Mouse (Mus musculus): ENCODE measurements around the gene Ftl1.

Ftl1 gene

GRCm38 (mm10) chr7:45451344-45451982 is 8.2 kb downstream of the Ftl1 start:
- DNase-seq (ENCODE audit: low spot score in 2 of 2): peak; percentile 80 to 85

- DNase-seq (ENCODE audit: low spot score in 2 of 2): no peak
These were observed 9.7 kb downstream of the Ftl1 start for GRCm38 (mm10) chr7:45449974-45450373.

DNA sequence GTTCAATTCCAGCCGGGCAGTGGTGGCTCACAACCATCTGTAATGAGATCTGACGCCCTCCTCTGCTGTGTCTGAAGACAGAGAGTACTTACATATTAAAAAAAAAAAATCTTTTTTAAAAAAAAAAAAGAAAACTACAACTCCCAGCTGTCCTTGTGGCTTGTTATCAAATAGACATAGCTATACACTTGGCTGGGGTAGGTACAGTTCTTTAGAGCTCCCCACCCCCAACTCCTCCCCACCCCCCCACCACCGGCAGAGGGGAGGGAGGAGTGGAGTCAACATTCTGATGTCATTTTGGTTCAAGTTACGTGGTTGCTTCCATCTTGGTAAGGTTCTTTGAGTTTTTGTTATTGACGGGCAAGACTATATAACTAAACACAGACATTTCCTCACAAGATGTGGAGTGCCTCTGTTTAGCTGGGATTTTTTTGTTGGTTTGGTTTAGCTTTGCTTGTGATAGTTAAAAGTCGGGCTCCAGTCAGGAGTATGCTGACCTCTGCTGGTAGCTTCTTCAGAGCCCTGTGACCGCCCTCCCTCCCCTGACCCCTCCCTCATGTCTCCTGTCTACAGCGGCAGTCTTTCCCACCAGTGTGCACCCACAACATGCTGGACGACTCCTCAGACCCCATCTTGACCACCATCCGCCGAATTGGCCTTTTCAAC is 12.2 kb downstream of the Ftl1 start:
- DNase-seq (ENCODE audit: low spot score in 2 of 2): no peak

GRCm38 (mm10) chr7:45446589-45446988 is 13.1 kb downstream of the Ftl1 start:
- DNase-seq (ENCODE audit: low spot score in 2 of 2): no peak

DNA sequence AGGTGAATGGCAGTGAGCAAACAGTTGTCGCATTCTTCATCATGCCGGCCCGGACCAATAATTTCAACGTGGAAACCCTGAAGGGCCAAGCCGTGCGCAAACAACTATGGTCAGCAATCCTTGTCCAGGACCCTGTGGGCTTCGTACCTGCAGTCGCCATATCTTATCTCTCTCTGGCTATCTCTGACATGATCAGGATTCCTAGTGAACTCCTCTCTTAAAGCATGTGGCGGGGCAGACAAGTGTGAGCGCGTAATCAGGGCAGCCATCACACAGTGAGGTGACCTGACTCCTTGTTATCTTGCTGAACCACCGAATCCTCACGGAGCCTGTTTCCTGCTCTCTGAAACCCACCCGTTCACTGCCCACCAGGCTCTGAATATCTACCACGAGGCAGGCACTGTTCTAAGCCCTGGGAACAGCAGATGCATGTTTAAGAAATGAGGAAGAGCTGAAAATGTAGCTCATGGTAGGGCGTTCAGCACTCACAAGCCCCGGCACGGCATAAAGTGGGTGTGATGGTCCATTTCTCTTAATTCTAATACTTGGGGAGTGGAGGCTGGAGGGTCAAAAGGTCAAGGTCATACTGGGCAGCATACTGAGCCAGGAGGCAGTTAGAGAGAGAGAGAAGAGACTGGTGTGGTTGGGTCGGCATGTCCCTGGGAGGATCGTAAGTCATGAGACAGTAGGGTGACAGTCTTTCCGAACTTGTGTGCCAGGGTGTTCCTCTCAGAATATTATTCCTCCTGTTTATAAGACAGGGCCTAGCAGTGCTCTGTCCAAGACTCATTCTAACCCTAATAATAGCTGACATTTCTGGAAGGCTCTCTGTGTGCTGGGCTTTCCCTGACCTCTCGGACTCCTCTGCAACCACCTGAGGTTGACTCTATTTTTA is 15.9 kb downstream of the Ftl1 start:
- DNase-seq (ENCODE audit: low spot score in 2 of 2): peak in 1 of 2 experiments; percentile 13

GRCm38 (mm10) chr7:45437521-45438276 is 22.0 kb downstream of the Ftl1 start, which contains the start of gene Ruvbl2:
Gene Ruvbl2 (minus strand): TSS chr7:45438096.
- DNase-seq (ENCODE audit: low spot score in 2 of 2): no peak

- no peak for DNase-seq (ENCODE audit: low spot score in 2 of 2)
These were observed 22.6 kb downstream of the Ftl1 start for GRCm38 (mm10) chr7:45437046-45437445.

DNA sequence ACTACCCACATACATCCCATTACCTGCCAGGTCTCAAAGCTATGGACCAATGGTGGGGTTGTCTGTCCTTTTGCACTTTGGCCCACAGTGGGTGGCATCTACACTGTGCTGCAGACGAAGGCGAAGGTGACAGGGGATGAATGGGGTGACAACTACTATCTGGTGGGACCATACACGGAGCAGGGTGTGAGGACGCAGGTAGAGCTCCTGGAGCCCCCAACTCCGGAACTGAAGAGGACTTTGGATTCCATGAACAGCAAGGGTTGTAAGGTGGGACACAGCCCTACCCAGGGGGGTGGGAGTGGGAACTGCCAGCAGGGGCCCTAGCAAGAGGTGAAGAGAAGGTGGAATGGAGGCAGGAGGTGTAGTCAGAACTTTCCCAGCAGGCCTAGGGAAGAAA is 23.2 kb downstream of the Ftl1 start:
- no peak for DNase-seq (ENCODE audit: low spot score in 2 of 2)

GRCm38 (mm10) chr7:45435038-45435437 is 24.6 kb downstream of the Ftl1 start:
- DNase-seq (ENCODE audit: low spot score in 2 of 2): no peak

- peak; percentile 100 for DNase-seq (ENCODE audit: low spot score in 2 of 2)
These were observed 25.3 kb downstream of the Ftl1 start, which contains the start of gene Gys1 for GRCm38 (mm10) chr7:45434203-45435015. Gene Gys1 (plus strand): TSS chr7:45434844.

DNA sequence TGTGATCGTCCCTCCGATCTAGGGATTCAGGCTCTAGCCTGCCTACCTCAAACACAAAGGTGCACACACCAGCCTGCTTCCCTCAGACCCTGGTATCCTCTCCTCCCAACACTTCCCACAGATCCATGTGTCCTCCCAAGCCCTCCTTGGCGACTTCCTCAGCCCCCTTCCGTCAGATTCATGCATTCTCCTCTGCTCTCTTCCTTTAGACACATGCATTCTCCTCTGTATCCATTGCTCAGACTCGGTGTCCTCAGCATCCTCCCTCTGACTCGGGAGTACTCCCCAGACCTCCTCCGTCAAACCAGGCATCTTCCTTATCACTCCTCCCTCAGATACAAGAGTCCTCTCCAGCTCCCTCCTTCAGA is 25.9 kb downstream of the Ftl1 start:
- DNase-seq (ENCODE audit: low spot score in 2 of 2): peak in 1 of 2 experiments; percentile 17

DNA sequence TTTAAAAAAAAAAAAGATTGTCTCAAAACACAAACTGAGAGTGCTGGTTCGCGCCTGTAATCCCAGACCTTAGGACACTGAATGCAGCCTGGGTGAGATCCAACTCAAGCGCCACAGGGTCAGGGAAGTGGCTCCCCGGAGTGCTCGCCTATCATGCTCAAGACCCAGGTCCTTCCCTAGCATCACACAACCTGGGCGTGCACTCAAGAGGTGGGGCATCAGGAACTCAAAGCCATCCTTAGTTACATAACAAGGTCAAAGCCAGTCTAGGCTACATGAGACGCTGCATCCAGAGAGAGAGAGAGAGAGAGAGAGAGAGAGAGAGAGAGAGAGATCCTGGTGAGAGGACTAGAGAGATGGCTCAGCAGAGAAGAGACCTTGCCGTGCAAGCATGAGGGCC is 33.1 kb downstream of the Ftl1 start:
- no peak for DNase-seq (ENCODE audit: low spot score in 2 of 2)

- DNase-seq (ENCODE audit: low spot score in 2 of 2): no peak
These were observed 38.5 kb downstream of the Ftl1 start for GRCm38 (mm10) chr7:45421194-45421593.

DNA sequence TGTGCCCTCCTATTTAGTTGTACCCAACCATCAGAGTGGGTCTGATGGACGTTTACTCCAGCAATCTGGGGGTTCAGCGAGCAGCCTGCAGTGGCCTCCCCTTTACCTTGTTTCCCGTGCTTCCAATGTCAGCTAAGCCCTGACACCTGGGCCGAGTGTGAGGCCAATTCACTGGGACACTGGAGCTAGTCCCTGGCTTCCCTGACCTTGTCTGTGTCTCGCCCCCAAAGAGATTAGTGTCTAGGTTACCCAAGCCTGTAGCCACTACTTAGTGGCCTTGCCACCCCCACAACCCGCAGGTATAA is 39.1 kb downstream of the Ftl1 start, which contains the start of gene Lhb:
Lhb (plus strand) TSS at position 206 of the 305 bp plus-strand sequence.
- DNase-seq (ENCODE audit: low spot score in 2 of 2): no peak

- DNase-seq (ENCODE audit: low spot score in 2 of 2): no peak
These were observed 39.6 kb downstream of the Ftl1 start for GRCm38 (mm10) chr7:45419859-45420614.

- no peak for DNase-seq (ENCODE audit: low spot score in 2 of 2)
These were observed 41.7 kb downstream of the Ftl1 start for GRCm38 (mm10) chr7:45417962-45418492.

DNA sequence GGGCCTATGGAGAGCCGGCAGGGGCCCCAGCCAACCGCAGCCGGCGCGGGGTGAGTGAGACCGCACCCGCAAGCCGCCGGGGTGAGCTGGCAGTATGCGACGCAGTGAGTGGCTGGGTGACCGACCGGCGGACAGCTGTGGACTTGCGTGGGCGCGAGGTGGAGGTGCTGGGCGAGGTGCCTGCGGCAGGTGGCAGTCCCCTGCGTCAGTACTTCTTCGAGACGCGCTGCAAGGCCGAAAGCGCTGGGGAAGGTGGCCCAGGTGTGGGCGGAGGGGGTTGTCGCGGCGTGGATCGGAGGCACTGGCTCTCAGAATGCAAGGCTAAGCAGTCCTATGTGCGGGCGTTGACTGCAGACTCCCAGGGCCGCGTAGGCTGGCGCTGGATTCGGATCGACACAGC is 44.0 kb downstream of the Ftl1 start:
- DNase-seq (ENCODE audit: low spot score in 2 of 2): no peak

- DNase-seq (ENCODE audit: low spot score in 2 of 2): no peak
These were observed 44.9 kb downstream of the Ftl1 start for GRCm38 (mm10) chr7:45414740-45415224.

DNA sequence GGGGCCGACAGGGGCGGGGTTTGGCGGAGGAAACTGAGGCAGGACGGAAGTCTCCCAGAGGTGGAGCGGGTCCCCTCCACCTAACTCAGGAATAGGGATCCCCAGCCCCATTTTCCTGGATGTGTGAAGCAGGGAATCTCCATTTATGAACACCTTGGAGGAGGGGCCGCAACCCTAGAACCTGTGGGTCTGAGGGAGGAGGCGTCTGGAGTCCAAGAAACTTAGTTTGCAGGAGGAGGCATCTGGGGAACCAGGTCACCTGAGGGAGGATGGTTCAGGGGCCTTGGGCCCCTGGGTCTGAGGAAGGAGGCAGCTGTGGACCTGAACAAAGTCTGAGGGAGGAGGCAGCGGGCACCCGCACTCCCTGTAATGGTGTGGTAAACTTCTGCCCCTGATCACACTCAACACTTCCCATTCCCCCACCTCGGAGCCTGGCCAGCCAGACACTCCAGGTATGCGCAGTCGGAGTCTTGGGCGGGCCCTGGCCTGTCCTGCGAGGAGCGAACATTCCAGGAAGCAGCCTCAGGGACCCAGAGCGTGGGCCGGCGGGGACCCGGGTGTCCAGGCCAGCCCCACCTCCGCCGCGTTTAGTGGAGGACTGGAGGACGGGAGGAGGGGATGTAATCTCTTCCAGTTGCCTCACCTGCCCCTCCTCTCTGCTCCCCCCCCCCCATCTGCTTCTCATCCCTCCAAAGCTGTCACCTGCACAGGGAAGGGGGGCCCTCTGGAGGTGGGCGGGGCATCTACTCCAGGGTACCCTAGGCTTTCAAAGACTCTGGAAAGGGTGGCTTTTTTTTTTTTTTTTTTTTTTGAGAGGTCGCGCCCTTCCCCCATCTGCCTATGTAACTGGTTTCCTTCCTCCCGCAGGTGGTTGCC is 45.6 kb downstream of the Ftl1 start:
- no peak for DNase-seq (ENCODE audit: low spot score in 2 of 2)
